Mouse (Mus musculus) spleen, postnatal 14 days (tissue): ENCODE data around the gene Eqtn.

Experiments
- DNase-seq, 2 experiments: peaks; one replicate each; pipeline ENCODE4 v3.0.0; 2021 to 2022; ENCODE audit warnings: low spot score in 2 of 2

Eqtn gene

DNA sequence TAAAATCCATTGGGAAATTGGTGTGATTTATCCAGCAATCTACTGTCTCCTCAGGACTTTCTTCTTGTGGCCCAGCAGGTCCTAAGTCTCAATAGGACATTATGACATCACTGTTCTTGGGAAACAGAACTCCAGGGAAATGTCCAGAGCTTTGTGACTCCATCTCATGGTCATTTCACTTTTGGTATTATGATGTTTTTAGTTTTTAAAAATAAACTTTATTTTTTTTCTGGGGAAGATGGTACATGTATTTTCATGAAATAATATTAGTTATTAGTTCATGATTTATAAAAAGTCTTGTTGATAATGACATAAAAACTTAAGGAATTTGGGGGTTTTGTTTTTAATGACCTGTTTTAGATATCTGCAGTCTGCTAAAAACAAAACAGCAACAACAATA, at the start of gene Eqtn:
Eqtn (minus strand) TSS at position 101 of the 400 bp plus-strand sequence.
- no peak for DNase-seq

DNA sequence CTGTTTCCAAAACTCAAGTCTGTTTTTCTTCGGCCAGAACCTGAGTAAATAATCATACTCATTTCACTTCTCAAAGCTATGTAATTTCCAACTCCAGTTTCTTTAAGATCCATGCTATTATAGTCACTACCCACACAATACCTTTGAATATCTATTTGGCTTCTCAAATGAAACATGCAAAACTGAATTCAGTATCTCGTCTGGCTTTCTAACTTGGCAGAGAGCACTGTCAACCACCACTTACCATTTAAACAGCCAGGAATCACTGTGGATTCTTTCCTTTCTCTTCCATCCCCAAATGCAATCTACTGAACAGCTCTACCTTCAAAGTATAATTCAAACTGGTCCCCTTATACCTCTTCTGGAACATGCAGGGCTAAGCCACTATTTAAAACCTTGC, 44.7 kb upstream of the Eqtn start:
- DNase-seq, result no peak

DNA sequence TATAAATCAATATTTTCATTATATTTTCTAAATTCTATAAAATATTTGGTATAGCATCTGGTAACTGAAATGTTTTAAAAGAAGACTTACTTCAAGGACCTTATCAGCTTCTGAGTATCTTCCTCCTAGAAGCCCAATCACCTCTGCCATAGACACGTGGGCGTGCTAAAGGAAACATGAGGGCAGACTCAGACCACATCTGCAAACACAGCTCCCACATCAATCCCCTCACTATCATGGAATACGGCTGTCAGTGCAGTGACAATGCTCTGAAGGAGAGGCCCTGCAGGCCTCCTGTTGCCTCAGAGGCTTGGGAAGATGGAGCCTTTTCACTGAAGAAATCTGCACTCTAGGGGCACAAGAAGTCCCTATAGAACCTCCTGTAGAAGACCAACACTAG, 24.1 kb upstream of the Eqtn start:
- DNase-seq, result no peak

DNA sequence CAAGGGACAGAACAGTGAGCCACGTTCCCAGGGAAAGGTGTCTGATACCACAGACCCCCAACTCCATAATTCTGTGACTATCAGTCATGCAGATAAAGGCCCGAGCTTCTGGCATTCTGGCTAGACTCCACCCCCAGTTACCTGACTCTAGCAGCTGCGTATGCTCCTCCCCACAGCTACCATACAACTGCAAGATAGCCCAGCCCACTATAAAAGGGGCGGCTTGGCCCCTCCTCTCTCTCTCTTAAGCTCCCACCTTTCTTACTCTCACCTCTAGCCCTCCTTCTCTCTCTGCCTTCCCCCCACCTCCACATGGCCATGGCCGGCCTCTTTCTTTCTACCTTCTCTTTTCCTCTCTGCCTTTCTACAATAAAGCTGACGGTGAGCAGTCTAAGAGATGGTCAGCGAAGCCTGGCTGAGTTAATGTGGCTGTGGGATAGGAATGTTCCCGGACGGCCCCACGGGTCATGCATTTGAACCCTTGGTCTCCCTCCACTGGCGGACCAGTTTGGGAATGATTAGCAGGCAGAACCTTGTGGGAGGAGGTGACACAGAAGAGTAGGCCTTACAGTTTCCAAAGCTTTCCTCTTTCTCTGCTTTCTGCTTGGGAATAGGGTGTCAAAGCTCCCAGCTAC, 12.7 kb upstream of the Eqtn start:
- no peak for DNase-seq

DNA sequence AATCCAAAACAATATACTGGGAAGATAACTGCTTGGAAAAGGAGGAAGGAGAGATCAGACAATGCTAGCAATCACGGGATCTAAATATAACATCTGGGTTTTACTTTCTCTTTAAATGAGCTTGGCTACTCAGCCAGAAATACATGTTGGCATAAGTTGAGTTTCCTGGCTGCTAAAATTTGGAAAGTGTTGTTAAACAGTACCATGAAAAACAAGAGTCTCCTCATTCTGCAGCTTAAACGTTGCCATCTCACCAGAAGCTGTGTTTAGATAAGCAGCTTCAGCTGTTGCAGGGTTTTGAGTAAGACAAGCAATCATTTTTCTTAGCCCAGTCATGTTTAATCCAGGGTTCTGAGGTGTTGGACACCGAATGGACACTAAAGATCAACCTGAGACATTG, 26.9 kb downstream of the Eqtn start:
- no peak for DNase-seq

DNA sequence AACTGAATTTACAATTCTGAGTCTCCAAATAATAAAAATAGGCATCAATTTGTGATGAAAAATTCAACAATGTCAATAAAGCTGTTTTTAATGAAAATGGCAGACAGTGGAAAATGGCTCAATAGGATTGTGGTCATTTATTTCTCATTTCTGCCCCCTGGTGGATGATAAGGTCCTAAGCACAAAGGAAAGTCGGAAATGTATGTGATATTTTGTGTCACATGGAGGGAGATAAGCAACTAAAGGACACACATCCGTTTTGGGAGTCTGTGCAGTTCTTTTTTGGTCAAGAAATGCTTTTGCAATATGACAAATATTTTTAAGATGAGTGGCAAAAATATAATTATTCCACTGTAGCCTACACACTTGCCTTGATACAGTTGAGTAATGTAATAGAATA, 27.9 kb downstream of the Eqtn start:
- no peak for DNase-seq
